Mouse (Mus musculus): ENCODE data around the gene Ahr. TPM values are rescaled to one million over a fixed set of nuclear protein-coding genes. Genes with fewer than 3 reads are reported as not detected.

The Ahr gene
- polyA plus RNA-seq, 1 experiment: 37.1 TPM

GRCm38 (mm10) chr12:35514671-35515070 is 20.2 kb downstream of the Ahr start:
- 68% methylated on average over 2 of the region's 2 CpGs for WGBS
- TF ChIP-seq POLR2A (IDR thresholded peaks at IDR 0.05; ENCODE audit: borderline replicate concordance, extremely low read depth, low read depth, low read length): no peak
- no peak for TF ChIP-seq CTCF (IDR thresholded peaks at IDR 0.05; ENCODE audit: insufficient read depth, low read length)
- H3K4me3 ChIP-seq (replicated peaks; ENCODE audit: extremely low read depth, low read depth, low read length): no peak overlapping the region
- DNase-seq: no peak
- H3K4me1 ChIP-seq (ENCODE audit: control insufficient read depth, insufficient read depth, low read length): peaks cover 6% of the 10 kb centered on the region

- no peak for DNase-seq
- 74% methylated on average over 5 of the region's 5 CpGs for WGBS
These were observed 24.1 kb downstream of the Ahr start for GRCm38 (mm10) chr12:35510711-35511110.

GRCm38 (mm10) chr12:35506383-35506782 is 28.5 kb downstream of the Ahr start:
- H3K4me3 ChIP-seq (replicated peaks; ENCODE audit: extremely low read depth, low read depth, low read length): no peak overlapping the region
- WGBS: 72% methylated on average over 2 of the region's 2 CpGs
- TF ChIP-seq CTCF (IDR thresholded peaks at IDR 0.05; ENCODE audit: insufficient read depth, low read length) (no peak), POLR2A (IDR thresholded peaks at IDR 0.05; ENCODE audit: borderline replicate concordance, extremely low read depth, low read depth, low read length) (no peak)
- DNase-seq: no peak
- H3K4me1 ChIP-seq (ENCODE audit: control insufficient read depth, insufficient read depth, low read length): no peaks in the 10 kb centered on the region; the same call in 1 of the 2 replicates

More at GRCm38 (mm10) chr12:35510711-35511110, 24.1 kb downstream of the Ahr start:
- Histone ChIP-seq H3K4me3 (replicated peaks; ENCODE audit: extremely low read depth, low read depth, low read length) (no peak overlapping the region), H3K4me1 (ENCODE audit: control insufficient read depth, insufficient read depth, low read length) (no peaks in the 10 kb centered on the region; the same call in none of the 2 replicates)
- TF ChIP-seq POLR2A (IDR thresholded peaks at IDR 0.05; ENCODE audit: borderline replicate concordance, extremely low read depth, low read depth, low read length) (no peak), CTCF (IDR thresholded peaks at IDR 0.05; ENCODE audit: insufficient read depth, low read length) (no peak)

GRCm38 (mm10) chr12:35504081-35504480 is 30.8 kb downstream of the Ahr start:
- WGBS: 57% methylated on average over 15 of the region's 15 CpGs

GRCm38 (mm10) chr12:35503586-35503985 is 31.3 kb downstream of the Ahr start:
- TF ChIP-seq CTCF (IDR thresholded peaks at IDR 0.05; ENCODE audit: insufficient read depth, low read length) (peak; percentile 61), POLR2A (IDR thresholded peaks at IDR 0.05; ENCODE audit: borderline replicate concordance, extremely low read depth, low read depth, low read length) (no peak)
- DNase-seq: no peak
- WGBS: 63% methylated on average over 7 of the region's 7 CpGs
- H3K4me3 ChIP-seq (replicated peaks; ENCODE audit: extremely low read depth, low read depth, low read length): no peak overlapping the region
- no peaks in the 10 kb centered on the region; the same call in 1 of the 2 replicates for H3K4me1 ChIP-seq (ENCODE audit: control insufficient read depth, insufficient read depth, low read length)

More at GRCm38 (mm10) chr12:35504081-35504480, 30.8 kb downstream of the Ahr start:
- Histone ChIP-seq H3K4me3 (replicated peaks; ENCODE audit: extremely low read depth, low read depth, low read length) (no peak overlapping the region), H3K4me1 (ENCODE audit: control insufficient read depth, insufficient read depth, low read length) (no peaks in the 10 kb centered on the region; the same call in 1 of the 2 replicates)
- DNase-seq: no peak
- TF ChIP-seq CTCF (IDR thresholded peaks at IDR 0.05; ENCODE audit: insufficient read depth, low read length) (no peak), POLR2A (IDR thresholded peaks at IDR 0.05; ENCODE audit: borderline replicate concordance, extremely low read depth, low read depth, low read length) (no peak)

GRCm38 (mm10) chr12:35501476-35501875 is 33.4 kb downstream of the Ahr start:
- no peak for TF ChIP-seq CTCF (IDR thresholded peaks at IDR 0.05; ENCODE audit: insufficient read depth, low read length)
- no peak for TF ChIP-seq POLR2A (IDR thresholded peaks at IDR 0.05; ENCODE audit: borderline replicate concordance, extremely low read depth, low read depth, low read length)
- no peak overlapping the region for H3K4me3 ChIP-seq (replicated peaks; ENCODE audit: extremely low read depth, low read depth, low read length)
- no peaks in the 10 kb centered on the region; the same call in 1 of the 2 replicates for H3K4me1 ChIP-seq (ENCODE audit: control insufficient read depth, insufficient read depth, low read length)
- WGBS: 48% methylated on average over 2 of the region's 2 CpGs
- no peak for DNase-seq

- H3K4me1 ChIP-seq (ENCODE audit: control insufficient read depth, insufficient read depth, low read length): no peaks in the 10 kb centered on the region; the same call in 1 of the 2 replicates
- H3K4me3 ChIP-seq (replicated peaks; ENCODE audit: extremely low read depth, low read depth, low read length): no peak overlapping the region
- 32% methylated on average over 4 of the region's 4 CpGs for WGBS
- no peak for TF ChIP-seq CTCF (IDR thresholded peaks at IDR 0.05; ENCODE audit: insufficient read depth, low read length)
- TF ChIP-seq POLR2A (IDR thresholded peaks at IDR 0.05; ENCODE audit: borderline replicate concordance, extremely low read depth, low read depth, low read length): no peak
- DNase-seq: no peak
These were observed 39.6 kb downstream of the Ahr start for GRCm38 (mm10) chr12:35495195-35495594.

GRCm38 (mm10) chr12:35480764-35481163 is 54.1 kb downstream of the Ahr start:
- WGBS: 60% methylated on average over 2 of the region's 2 CpGs

GRCm38 (mm10) chr12:35478906-35479305 is 55.9 kb downstream of the Ahr start:
- 61% methylated on average over 5 of the region's 5 CpGs for WGBS
- Histone ChIP-seq H3K4me3 (replicated peaks; ENCODE audit: extremely low read depth, low read depth, low read length) (no peak overlapping the region), H3K4me1 (ENCODE audit: control insufficient read depth, insufficient read depth, low read length) (no peaks in the 10 kb centered on the region)
- DNase-seq: no peak
- TF ChIP-seq CTCF (IDR thresholded peaks at IDR 0.05; ENCODE audit: insufficient read depth, low read length): no peak
- no peak for TF ChIP-seq POLR2A (IDR thresholded peaks at IDR 0.05; ENCODE audit: borderline replicate concordance, extremely low read depth, low read depth, low read length)

More at GRCm38 (mm10) chr12:35480764-35481163, 54.1 kb downstream of the Ahr start:
- DNase-seq: no peak
- TF ChIP-seq CTCF (IDR thresholded peaks at IDR 0.05; ENCODE audit: insufficient read depth, low read length): no peak
- TF ChIP-seq POLR2A (IDR thresholded peaks at IDR 0.05; ENCODE audit: borderline replicate concordance, extremely low read depth, low read depth, low read length): no peak
- H3K4me3 ChIP-seq (replicated peaks; ENCODE audit: extremely low read depth, low read depth, low read length): no peak overlapping the region
- H3K4me1 ChIP-seq (ENCODE audit: control insufficient read depth, insufficient read depth, low read length): no peaks in the 10 kb centered on the region

GRCm38 (mm10) chr12:35463457-35463856 is 71.4 kb downstream of the Ahr start:
- no peaks in the 10 kb centered on the region for H3K4me1 ChIP-seq (ENCODE audit: control insufficient read depth, insufficient read depth, low read length)
- no peak for DNase-seq
- 56% methylated on average over 1 of the region's 1 CpGs for WGBS
- H3K4me3 ChIP-seq (replicated peaks; ENCODE audit: extremely low read depth, low read depth, low read length): no peak overlapping the region
- TF ChIP-seq CTCF (IDR thresholded peaks at IDR 0.05; ENCODE audit: insufficient read depth, low read length): no peak
- TF ChIP-seq POLR2A (IDR thresholded peaks at IDR 0.05; ENCODE audit: borderline replicate concordance, extremely low read depth, low read depth, low read length): no peak
